Comparison of ENCODE assay signal across 8 mouse cellular contexts in genomic region chr13:13437460-13438015, GRCm38 (mm10). TPM values are rescaled to one million over a fixed set of nuclear protein-coding genes. Genes with fewer than 3 reads are reported as not detected.
DNase-seq lines count a peak whose midpoint lies in the region; ATAC-seq lines count a peak whose summit lies in the region.
"Not testable (repeated sequence)": the region's sequence is repeated elsewhere in the genome, so short reads cannot be mapped to it uniquely, and the experiment has no call there.

Nid1 (plus strand) TSS chr13:13437551.

- not testable (repeated sequence) for H3K9ac ChIP-seq in forebrain, embryonic 14.5 days (ENCODE audit: low read length); hindbrain, embryonic 15.5 days

- H3K4me2 ChIP-seq in forebrain, embryonic 14.5 days (ENCODE audit: low read length) = peak within 1 kb of the TSS; percentile 34
- peak within 1 kb of the TSS; percentile 48 for H3K4me2 ChIP-seq in hindbrain, embryonic 15.5 days

- H3K27me3 ChIP-seq in forebrain, embryonic 14.5 days (replicated peaks; ENCODE audit: control insufficient read depth, insufficient read depth, low read length); hindbrain, embryonic 15.5 days: not testable (repeated sequence)

- not testable (repeated sequence) for H3K4me1 ChIP-seq in forebrain, embryonic 14.5 days (ENCODE audit: control insufficient read depth, insufficient read depth, low read length); hindbrain, embryonic 15.5 days (replicated peaks)

- not testable (repeated sequence) for DNase-seq in adrenal gland, postnatal 25 days; forebrain, embryonic 14.5 days (ENCODE audit: low spot score); layer of hippocampus, postnatal 10 days (ENCODE audit: low spot score in 2 of 2)
- DNase-seq in heart, adult 9 months (ENCODE audit: low spot score in 2 of 2) = peak; percentile 46 to 73
- DNase-seq in lung, adult 18-20 months = peak; percentile 37 to 40
- peak; percentile 15 for DNase-seq in neural tube, embryonic 10.5 days (ENCODE audit: extremely low spot score, low spot score)
- DNase-seq in urinary bladder, postnatal 14 days (ENCODE audit: low spot score) = peak; percentile 15

- H3K9me3 ChIP-seq in forebrain, embryonic 14.5 days (replicated peaks; ENCODE audit: control insufficient read depth, low read length); hindbrain, embryonic 15.5 days: not testable (repeated sequence)

- not testable (repeated sequence) for H3K36me3 ChIP-seq in forebrain, embryonic 14.5 days (ENCODE audit: control insufficient read depth, insufficient read depth, low read length); hindbrain, embryonic 15.5 days

- peak within 1 kb of the TSS; percentile 15; the same call in 1 of the 2 replicates for H3K4me3 ChIP-seq in forebrain, embryonic 14.5 days (ENCODE audit: low read depth, low read length)
- peak within 1 kb of the TSS; percentile 32 for H3K4me3 ChIP-seq in hindbrain, embryonic 15.5 days

- peak; percentile 75 for ATAC-seq in forebrain, embryonic 14.5 days
- ATAC-seq in hindbrain, embryonic 15.5 days (ENCODE audit: low FRiP score, low read depth) = peak; percentile 82

- not testable (repeated sequence) for H3K27ac ChIP-seq in forebrain, embryonic 14.5 days (ENCODE audit: low read depth, low read length); hindbrain, embryonic 15.5 days (replicated peaks)

- 0% methylated on average over 19 of the region's 39 CpGs for WGBS in forebrain, embryonic 14.5 days
- WGBS in hindbrain, embryonic 15.5 days = under 1% methylated on average over 32 of the region's 39 CpGs

RNA-seq across cellular contexts. Expression of gene Nid1, which starts in this region (rescaled TPM):
- total RNA-seq in adrenal gland, postnatal 25 days (2021) = 73.5 and 77.4 TPM in 2 replicates
- polyA plus RNA-seq in forebrain, embryonic 14.5 days (2014; fragmentation: Nextera tagmentation; extraction: Ambion mirVana) = 20.8 and 23.5 TPM in 2 replicates
- 58.4 and 80.2 TPM in 2 replicates for polyA plus RNA-seq in hindbrain, embryonic 15.5 days (2015; fragmentation: Nextera tagmentation; extraction: Ambion mirVana)
- 10 to 100 TPM; 28.3 to 29.5 TPM for total RNA-seq in layer of hippocampus, postnatal 10 days (2021)
